29 mouse cellular contexts compared by ENCODE assay signal in the genomic region with DNA sequence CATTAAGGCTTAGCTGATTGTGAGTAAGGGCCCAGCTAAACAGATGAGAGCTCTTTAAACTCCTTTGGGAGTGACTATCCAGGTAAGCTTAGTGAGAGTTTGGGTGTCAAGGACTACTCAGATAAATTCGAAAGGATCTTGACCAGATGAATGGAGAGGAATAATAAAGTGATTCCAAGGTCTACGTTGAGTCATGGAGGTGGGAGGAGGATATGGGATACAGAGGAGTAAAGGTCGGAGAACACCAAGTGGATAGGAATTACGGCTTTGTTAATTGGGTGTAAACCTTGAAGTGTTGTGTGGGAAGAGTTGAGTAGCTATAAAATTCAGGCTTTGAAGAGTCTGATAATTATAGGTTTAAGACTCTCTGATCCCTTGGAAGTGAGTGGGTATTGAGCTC.
"Had no signal": no experiment of that assay in that cellular context is flagged by ENCODE, and none has a peak within 500 bp of the region (broad histone marks: within the 10 kb centered on the region; RNA-seq: fewer than 3 reads in every experiment).

No protein-coding gene starts in this region.

- H3K4me2 ChIP-seq: heart, embryonic 11.5 days; heart, embryonic 13.5 days; heart, embryonic 15.5 days; hindbrain, embryonic 12.5 days; hindbrain, embryonic 14.5 days; kidney, embryonic 15.5 days; limb, embryonic 12.5 days; liver, embryonic 11.5 days; liver, embryonic 13.5 days; liver, embryonic 15.5 days had no signal

- H3K27me3 ChIP-seq: heart, embryonic 13.5 days; heart, embryonic 15.5 days; hindbrain, embryonic 12.5 days; kidney, embryonic 15.5 days; limb, embryonic 12.5 days; liver, embryonic 13.5 days; liver, embryonic 15.5 days had no signal

- H3K9me3 ChIP-seq: heart, embryonic 13.5 days; heart, embryonic 15.5 days; hindbrain, embryonic 10.5 days; hindbrain, embryonic 12.5 days; kidney, embryonic 15.5 days; limb, embryonic 10.5 days; limb, embryonic 12.5 days; liver, embryonic 13.5 days; liver, embryonic 15.5 days had no signal

- H3K4me3 ChIP-seq: gastrocnemius, adult 2 months; heart, adult 2 months; heart, embryonic 13.5 days; heart, embryonic 15.5 days; hindbrain, embryonic 10.5 days; hindbrain, embryonic 12.5 days; kidney, embryonic 15.5 days; layer of hippocampus, adult 2 months; left cerebral cortex, adult 2 months; limb, embryonic 10.5 days; limb, embryonic 12.5 days; liver, embryonic 13.5 days; liver, embryonic 15.5 days had no signal

- H3K27ac ChIP-seq: gastrocnemius, adult 2 months; heart, adult 2 months; heart, embryonic 13.5 days; heart, embryonic 15.5 days; hindbrain, embryonic 10.5 days; hindbrain, embryonic 12.5 days; hindbrain, embryonic 14.5 days; kidney, embryonic 15.5 days; kidney, postnatal 0 days; layer of hippocampus, adult 2 months; left cerebral cortex, adult 2 months; limb, embryonic 10.5 days; limb, embryonic 12.5 days; liver, embryonic 13.5 days; liver, embryonic 15.5 days had no signal

- H3K4me1 ChIP-seq: hindbrain, embryonic 10.5 days; hindbrain, embryonic 12.5 days; limb, embryonic 10.5 days; limb, embryonic 12.5 days had no signal

- H3K36me3 ChIP-seq: heart, embryonic 13.5 days; heart, embryonic 15.5 days; hindbrain, embryonic 10.5 days; hindbrain, embryonic 12.5 days; kidney, embryonic 15.5 days; limb, embryonic 10.5 days; limb, embryonic 12.5 days; liver, embryonic 13.5 days; liver, embryonic 15.5 days had no signal

- H3K9ac ChIP-seq: heart, embryonic 13.5 days; heart, embryonic 15.5 days; hindbrain, embryonic 12.5 days; hindbrain, embryonic 14.5 days; kidney, embryonic 15.5 days; limb, embryonic 12.5 days; liver, embryonic 13.5 days; liver, embryonic 15.5 days had no signal

- DNase-seq: gastrocnemius, adult 2 months; gastrocnemius, postnatal 10 days; gastrocnemius, postnatal 25 days; heart, adult 2 months; heart, postnatal 14 days; heart, postnatal 4 days; kidney, adult 11 months; kidney, adult 2 months; kidney, adult 9 months; kidney, postnatal 14 days; kidney, postnatal 36 days; liver; liver, embryonic 13.5 days had no signal

- ATAC-seq: hindbrain, embryonic 16.5 days; inflammation-experienced regulatory T-cells, adult 6 months had no signal
